Mouse (Mus musculus) C2C12 (cell line): ENCODE data around the gene Dcpp1. TPM values are rescaled to one million over a fixed set of nuclear protein-coding genes. Genes with fewer than 3 reads are reported as not detected.
"Not testable (repeated sequence)": the region's sequence is repeated elsewhere in the genome, so short reads cannot be mapped to it uniquely, and the experiment has no call there.

Experiments used
- H3K27me3 ChIP-seq: one replicate; pipeline ENCODE4 v1.6.1; 2011; ENCODE audit not compliant: control insufficient read depth, insufficient read depth, insufficient read length
- H3K36me3 ChIP-seq: one replicate; pipeline ENCODE4 v1.6.1; 2011; ENCODE audit not compliant: control insufficient read depth, insufficient read depth
- H3K4me3 ChIP-seq: one replicate; pipeline ENCODE4 v1.5.1; 2011; ENCODE audit warnings: mild to moderate bottlenecking, control low read depth; ENCODE audit not compliant: poor library complexity, insufficient read depth, severe bottlenecking
- H3K79me2 ChIP-seq: one replicate; pipeline ENCODE4 v1.6.1; 2011; ENCODE audit not compliant: control insufficient read depth, insufficient read depth
- H3K79me3 ChIP-seq: one replicate; pipeline ENCODE4 v1.6.1; 2011; ENCODE audit warnings: low read depth, control low read depth
- H3ac ChIP-seq: one replicate; pipeline ENCODE3; 2011; ENCODE audit warnings: low read depth; ENCODE audit not compliant: control insufficient read depth, insufficient read length
- CEBPB ChIP-seq: IDR thresholded peaks from one replicate; pipeline ENCODE4 v1.6.1; 2011; ENCODE audit warnings: low read depth, mild to moderate bottlenecking, control low read depth, moderate library complexity
- CTCF ChIP-seq: IDR thresholded peaks from one replicate; pipeline ENCODE4 v1.5.1; 2011; ENCODE audit not compliant: control insufficient read depth, insufficient read depth, insufficient read length
- FOSL1 ChIP-seq: IDR thresholded peaks from one replicate; pipeline ENCODE4 v1.8.0; 2011; ENCODE audit warnings: mild to moderate bottlenecking, low read length; ENCODE audit not compliant: poor library complexity, insufficient read depth, severe bottlenecking
- MAX ChIP-seq: IDR thresholded peaks from one replicate; pipeline ENCODE4 v1.6.1; 2011; ENCODE audit warnings: mild to moderate bottlenecking, control low read depth
- MYOD1 ChIP-seq: IDR thresholded peaks from one replicate; pipeline ENCODE4 v1.6.1; 2011; ENCODE audit warnings: low read depth; ENCODE audit not compliant: control insufficient read depth, insufficient read length
- MYOG ChIP-seq: IDR thresholded peaks from one replicate; pipeline ENCODE4 v1.6.1; 2011; ENCODE audit not compliant: control insufficient read depth, insufficient read length; ENCODE audit errors: extremely low read depth
- USF1 ChIP-seq: IDR thresholded peaks from one replicate; pipeline ENCODE4 v1.6.1; 2011; ENCODE audit warnings: low read depth, mild to moderate bottlenecking, control low read depth, moderate library complexity
- polyA plus RNA-seq: library from polyadenylated mRNA; unstranded; fragments of >200 nt; fragmentation: generic; extraction: Trizol; gene quantifications from one replicate; pipeline ENCODE4 v1.2.1, GENCODE M21; 2012; ENCODE audit warnings: missing spikeins

Dcpp1 gene
- polyA plus RNA-seq, 1 experiment, result not detected

DNA sequence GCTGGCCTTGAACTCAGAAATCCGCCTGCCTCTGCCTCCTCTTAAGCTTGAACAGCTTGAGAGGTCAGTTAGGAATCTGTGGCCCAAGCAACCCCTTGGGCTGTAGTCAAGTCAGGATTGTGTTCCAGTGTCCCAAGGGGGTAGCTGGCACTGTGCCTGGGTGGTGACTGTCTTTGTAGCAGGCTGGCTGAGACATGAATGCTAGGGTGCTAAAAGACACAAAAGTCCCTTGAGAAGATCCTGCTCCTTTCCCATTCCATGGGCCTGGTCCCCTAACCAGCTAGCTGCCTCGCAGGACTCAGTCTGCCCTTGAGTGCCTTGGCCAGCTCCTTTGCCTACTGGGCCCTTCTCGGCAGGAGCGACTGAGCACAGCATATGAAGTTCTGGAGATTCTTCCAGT lies 17.8 kb upstream of the Dcpp1 start:
- H3K4me3 ChIP-seq, result no peak overlapping the region
- no peaks in the 10 kb centered on the region for H3K36me3 ChIP-seq
- TF ChIP-seq USF1 (no peak), CTCF (no peak), MYOG (no peak), FOSL1 (no peak), MAX (no peak), CEBPB (no peak), MYOD1 (no peak)
- peaks cover 3% of the 10 kb centered on the region for H3K27me3 ChIP-seq
- H3K79me3 ChIP-seq, result no peaks in the 10 kb centered on the region
- H3K79me2 ChIP-seq, result no peaks in the 10 kb centered on the region
- H3ac ChIP-seq, result no peak overlapping the region

DNA sequence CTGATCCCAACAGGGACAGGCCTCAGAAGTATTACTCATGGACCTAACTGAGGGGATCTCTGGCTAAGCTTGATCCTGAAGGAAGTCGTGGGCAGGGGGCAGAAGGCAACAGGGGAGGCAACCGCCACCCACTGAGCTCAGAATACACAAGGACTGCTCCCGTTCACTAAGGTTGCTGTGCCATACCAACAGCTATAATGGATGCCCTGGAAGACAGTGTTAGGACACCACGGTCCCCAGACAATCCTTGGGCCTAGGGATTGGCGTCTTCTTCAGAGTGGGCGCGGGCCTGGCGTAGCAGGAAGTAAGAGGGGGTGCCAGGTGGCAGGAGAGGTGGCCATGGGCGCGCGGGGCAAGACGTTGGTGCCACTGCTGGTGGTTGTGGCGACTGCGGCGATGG lies 12.9 kb upstream of the Dcpp1 start, which contains the start of gene Prss21:
Prss21 (plus strand) TSS at position 301 of the 400 bp plus-strand sequence.
- Histone ChIP-seq H3K79me3 (no peaks in the 10 kb centered on the region), H3ac (no peak within 1 kb of the TSS), H3K4me3 (no peak within 1 kb of the TSS), H3K79me2 (no peaks in the 10 kb centered on the region), H3K36me3 (no peaks in the 10 kb centered on the region), H3K27me3 (peaks cover 16% of the 10 kb centered on the region)
- no peak for TF ChIP-seq CTCF
- TF ChIP-seq CEBPB, result no peak
- TF ChIP-seq MYOG, result no peak
- TF ChIP-seq USF1, result no peak
- no peak for TF ChIP-seq FOSL1
- no peak for TF ChIP-seq MYOD1
- no peak for TF ChIP-seq MAX

DNA sequence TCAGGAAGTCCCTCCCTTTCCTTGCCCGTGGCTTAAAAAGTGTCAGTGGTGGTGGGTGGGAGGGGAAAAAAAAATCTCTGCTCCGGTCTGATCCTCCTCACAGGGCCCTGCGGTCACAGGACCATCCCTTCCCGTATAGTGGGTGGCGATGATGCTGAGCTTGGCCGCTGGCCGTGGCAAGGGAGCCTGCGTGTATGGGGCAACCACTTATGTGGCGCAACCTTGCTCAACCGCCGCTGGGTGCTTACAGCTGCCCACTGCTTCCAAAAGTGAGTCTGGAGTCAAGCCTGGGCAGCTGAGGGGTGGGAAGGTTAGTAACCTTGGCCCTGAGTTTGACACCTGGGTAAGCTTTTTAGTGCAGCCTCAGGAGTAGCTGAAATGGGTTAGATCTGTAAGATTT lies 12.2 kb upstream of the Dcpp1 start:
- Histone ChIP-seq H3K27me3 (peaks cover 16% of the 10 kb centered on the region), H3ac (no peak overlapping the region), H3K4me3 (no peak overlapping the region), H3K36me3 (no peaks in the 10 kb centered on the region), H3K79me2 (no peaks in the 10 kb centered on the region), H3K79me3 (no peaks in the 10 kb centered on the region)
- no peak for TF ChIP-seq USF1
- TF ChIP-seq FOSL1, result no peak
- TF ChIP-seq CTCF, result no peak
- no peak for TF ChIP-seq MAX
- TF ChIP-seq MYOD1, result no peak

DNA sequence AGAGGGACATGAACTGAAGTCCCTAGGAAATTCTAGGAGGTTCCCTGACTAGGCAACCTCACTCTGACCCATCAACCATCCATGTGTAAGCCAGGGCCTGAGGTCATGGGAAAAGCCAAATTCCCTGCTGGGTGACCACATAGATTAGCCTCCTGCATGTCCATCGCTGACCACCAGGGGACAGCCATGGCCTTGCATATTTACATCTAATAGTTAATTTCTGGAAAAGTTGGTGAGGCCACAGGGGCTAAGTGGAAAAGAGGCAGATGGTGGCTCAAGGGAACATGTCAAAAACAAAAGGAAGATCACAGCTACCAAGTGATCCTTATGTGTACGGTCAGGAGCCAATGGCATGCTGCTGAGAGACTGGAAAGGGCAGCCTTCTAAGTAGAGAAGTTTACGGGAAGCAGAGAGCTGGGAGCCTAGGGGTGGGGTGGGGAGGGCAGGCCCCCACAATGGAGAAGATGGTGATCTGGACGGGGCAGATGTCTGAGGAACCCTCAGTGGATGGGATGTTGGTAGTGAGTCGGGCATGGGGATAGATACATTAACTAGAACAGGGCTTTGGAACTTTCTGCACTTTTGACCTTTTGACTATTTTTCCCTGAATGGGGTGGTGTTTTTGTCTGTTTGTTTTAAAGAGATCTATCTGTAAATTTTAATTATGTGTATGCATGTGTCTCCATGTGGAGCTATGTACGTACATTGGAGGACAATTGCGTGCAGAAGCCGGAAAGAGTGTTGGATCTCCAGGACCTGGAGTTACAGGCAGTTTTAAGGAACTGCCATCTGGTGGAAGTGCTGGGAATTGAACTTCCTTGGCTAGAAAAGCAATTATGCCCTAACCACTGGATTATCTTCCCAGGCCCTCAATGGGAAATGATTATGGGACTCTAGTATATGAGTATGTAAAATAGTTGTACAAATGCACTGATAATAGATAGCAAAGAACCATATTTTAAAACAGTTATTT lies 6.5 kb upstream of the Dcpp1 start:
- Histone ChIP-seq H3K27me3 (peaks cover 27% of the 10 kb centered on the region), H3K36me3 (no peaks in the 10 kb centered on the region), H3K79me2 (no peaks in the 10 kb centered on the region), H3K79me3 (no peaks in the 10 kb centered on the region), H3ac (no peak overlapping the region), H3K4me3 (no peak overlapping the region)
- no peak for TF ChIP-seq MAX
- peak; percentile 42 for TF ChIP-seq CTCF

DNA sequence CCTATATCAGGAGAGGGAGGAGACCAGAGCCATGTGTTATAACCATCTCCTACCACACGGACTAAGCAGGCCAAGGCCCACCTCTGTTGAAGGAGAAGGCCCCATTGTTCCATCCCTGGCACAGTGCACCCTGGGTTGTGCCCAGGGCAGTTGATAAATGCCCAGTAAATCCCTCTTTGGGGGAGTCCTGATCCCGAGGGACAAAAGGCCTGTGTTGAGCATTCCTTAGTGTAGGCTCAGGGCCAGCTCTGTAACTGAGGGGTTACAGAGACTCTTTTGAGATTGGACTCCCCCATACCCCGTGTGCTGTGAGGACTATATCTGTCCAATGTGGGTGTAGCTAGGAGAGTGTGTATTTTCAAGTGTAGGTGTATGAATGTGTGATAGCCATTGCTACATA lies 3.9 kb upstream of the Dcpp1 start:
- Histone ChIP-seq H3ac (no peak overlapping the region), H3K79me3 (no peaks in the 10 kb centered on the region), H3K27me3 (peaks cover 22% of the 10 kb centered on the region), H3K36me3 (no peaks in the 10 kb centered on the region), H3K79me2 (no peaks in the 10 kb centered on the region), H3K4me3 (no peak overlapping the region)
- TF ChIP-seq CEBPB, result no peak

DNA sequence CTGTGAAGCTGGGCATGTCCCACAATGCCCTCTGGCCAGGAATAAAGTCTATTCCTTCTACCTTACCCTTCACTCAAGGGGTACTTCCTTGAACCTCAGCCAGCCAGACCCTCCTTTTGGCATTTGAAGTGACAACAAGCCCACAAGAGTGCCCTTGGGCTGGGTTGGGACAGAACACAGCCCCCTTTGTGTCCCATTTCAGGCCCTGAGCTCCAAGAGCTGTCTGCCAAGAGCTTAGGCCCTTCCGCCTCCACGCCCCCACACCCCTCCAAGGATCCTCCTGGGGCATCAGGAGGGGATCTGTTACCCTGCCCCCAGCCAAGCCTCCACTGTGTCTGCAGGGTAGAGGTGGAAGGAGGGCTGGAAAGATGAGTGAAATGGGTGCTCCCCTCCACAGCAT lies 3.5 kb upstream of the Dcpp1 start:
- TF ChIP-seq CEBPB (no peak), CTCF (no peak), MYOD1 (no peak), FOSL1 (no peak), MYOG (no peak), MAX (no peak), USF1 (no peak)
- H3K36me3 ChIP-seq, result no peaks in the 10 kb centered on the region
- no peak overlapping the region for H3K4me3 ChIP-seq
- H3K79me3 ChIP-seq, result no peaks in the 10 kb centered on the region
- H3K79me2 ChIP-seq, result no peaks in the 10 kb centered on the region
- H3K27me3 ChIP-seq, result peaks cover 19% of the 10 kb centered on the region
- no peak overlapping the region for H3ac ChIP-seq

DNA sequence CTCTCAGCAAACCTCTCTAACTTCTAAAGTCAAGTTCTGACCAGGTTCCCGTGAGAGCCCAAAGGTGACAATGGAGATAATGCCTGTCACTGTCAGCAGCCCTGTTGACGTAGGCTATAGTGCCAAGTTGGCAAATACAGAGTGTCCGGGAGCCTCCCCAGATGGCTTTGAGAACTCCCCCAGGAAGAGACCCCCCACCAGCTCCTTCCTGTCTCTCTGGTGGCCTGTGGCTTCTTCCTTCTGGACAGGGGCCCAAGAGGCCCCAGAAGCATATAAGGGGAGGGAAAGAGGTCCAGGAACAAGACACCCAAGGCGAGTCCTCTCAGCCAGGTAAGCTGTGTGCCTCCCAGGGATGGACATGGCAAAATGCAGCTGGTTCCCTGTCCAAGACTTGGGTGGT lies 36.5 kb downstream of the Dcpp1 start, which contains the start of gene Dcpp3:
Dcpp3 (plus strand) TSS at position 301 of the 400 bp plus-strand sequence.
- not testable (repeated sequence) for H3K4me3 ChIP-seq, H3K79me3 ChIP-seq, H3K27me3 ChIP-seq, H3ac ChIP-seq, H3K79me2 ChIP-seq, H3K36me3 ChIP-seq
